Mouse (Mus musculus) liver, embryonic 14.5 days (tissue): ENCODE data around the gene Ptpdc1. TPM values are rescaled to one million over a fixed set of nuclear protein-coding genes. Genes with fewer than 3 reads are reported as not detected.

ENCODE experiments used
- ATAC-seq: fragments of 200-750 bp; cut with Nextera tagmentation; 2 replicates; pipeline ENCODE4 v1.8.0; 2017; ENCODE audit warnings: moderate number of reproducible peaks, mild to moderate bottlenecking, moderate library complexity; ENCODE audit not compliant: insufficient read depth
- DNase-seq, 3 experiments: peaks; one replicate each; pipeline ENCODE4 v3.0.0-alpha.2; 2012 to 2013; ENCODE audit warnings: low read depth in 3 of 3, low spot score in 3 of 3
- H3K27ac ChIP-seq: fragments of 300-500 bp; sonication (generic); 2 replicates; pipeline ENCODE4 v1.5.1; 2014; ENCODE audit warnings: moderate library complexity, mild to moderate bottlenecking, control low read depth, inconsistent platforms
- H3K27me3 ChIP-seq: fragments of 300-500 bp; sonication (generic); 2 replicates; pipeline ENCODE4 v1.6.1; 2014; ENCODE audit warnings: mild to moderate bottlenecking, low read length, moderate library complexity; ENCODE audit not compliant: control insufficient read depth, insufficient read depth
- H3K36me3 ChIP-seq: fragments of 300-500 bp; sonication (generic); replicated peaks from 2 replicates; pipeline ENCODE4 v1.6.1; 2014; ENCODE audit warnings: low read depth; ENCODE audit not compliant: control insufficient read depth, insufficient read depth
- H3K4me1 ChIP-seq, 2 experiments: fragments of 200-500 bp in 1 of 2; fragments of 300-500 bp in 1 of 2; sonication (generic) in 1 of 2; replicated peaks; 2 replicates each; pipeline ENCODE4 v1.6.1; 2012 to 2014; ENCODE audit warnings: antibody characterized with exemption in 1 of 2, inconsistent platforms in 1 of 2, low read length in 1 of 2; ENCODE audit not compliant: control insufficient read depth in 2 of 2, insufficient read depth in 2 of 2
- H3K4me2 ChIP-seq: fragments of 300-500 bp; sonication (generic); 2 replicates; pipeline ENCODE4 v1.6.1; 2014; ENCODE audit warnings: low read depth, mild to moderate bottlenecking, control low read depth, moderate library complexity
- H3K4me3 ChIP-seq, 2 experiments: fragments of 200-500 bp in 1 of 2; fragments of 300-500 bp in 1 of 2; sonication (generic) in 1 of 2; 2 replicates each; pipeline ENCODE4 v1.5.1; 2012 to 2014; ENCODE audit warnings: low read depth in 2 of 2, low read length in 2 of 2, mild to moderate bottlenecking in 2 of 2, control low read depth in 1 of 2, inconsistent platforms in 1 of 2, moderate library complexity in 1 of 2; ENCODE audit not compliant: insufficient read depth in 1 of 2
- H3K9ac ChIP-seq: fragments of 300-500 bp; sonication (generic); replicated peaks from 2 replicates; pipeline ENCODE4 v1.6.1; 2014; ENCODE audit warnings: mild to moderate bottlenecking, control low read depth, moderate library complexity
- H3K9me3 ChIP-seq: fragments of 300-500 bp; sonication (generic); 2 replicates; pipeline ENCODE4 v1.6.1; 2016; ENCODE audit warnings: low read length, mixed read lengths; ENCODE audit not compliant: control insufficient read depth
- CTCF ChIP-seq: IDR thresholded peaks from 2 replicates; pipeline ENCODE4 v1.5.1; 2016; ENCODE audit warnings: antibody characterized with exemption, low read depth, control low read depth
- EP300 ChIP-seq: IDR thresholded peaks from 2 replicates; pipeline ENCODE4 v1.6.1; 2016; ENCODE audit warnings: antibody characterized with exemption, low read depth
- WGBS: fragments of 180-500 bp; shearing (Covaris S2); extraction: QIAGEN DNeasy Blood & Tissue Kit; methylation state at CpG from one replicate; pipeline ENCODE4 v1.1.7; 2014; ENCODE audit not compliant: insufficient replicate concordance; 5-methylcytosine and 5-hydroxymethylcytosine counted together
- polyA plus RNA-seq, 2 experiments: library from polyadenylated mRNA; depleted of rRNA in 1 of 2; stranded (reverse) in 1 of 2; unstranded in 1 of 2; fragments of >200 nt; fragmentation: Nextera tagmentation in 1 of 2; extraction: Ambion mirVana in 1 of 2; gene quantifications; 2 replicates each; pipeline versions ENCODE4 v1.2.1 to v1.2.3; 2012 to 2014

Gene Ptpdc1
- polyA plus RNA-seq, 2 experiments = 0.27 to 0.33 TPM

DNA sequence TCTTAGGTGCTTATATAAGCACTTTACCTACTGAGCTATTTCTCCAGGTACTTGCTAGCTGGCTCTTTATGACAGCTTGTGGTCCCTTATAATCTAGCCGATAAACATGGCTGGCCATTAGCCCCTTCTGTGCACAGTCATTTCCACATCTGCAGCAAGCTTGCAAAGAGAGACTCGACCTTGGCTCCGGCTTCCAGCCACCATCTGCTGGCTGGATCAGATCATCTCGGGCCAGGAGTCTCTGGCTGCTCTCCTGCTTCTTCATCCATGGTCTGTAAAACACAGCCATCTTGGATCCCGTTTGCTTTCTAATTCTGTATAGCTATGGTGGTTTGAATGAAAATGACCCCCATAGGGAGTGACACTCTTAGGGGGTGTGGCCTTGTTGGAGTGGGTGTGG lies 63.1 kb downstream of the Ptpdc1 start:
- DNase-seq = no peak
- Histone ChIP-seq H3K36me3 (no peaks in the 10 kb centered on the region), H3K4me1 (no peaks in the 10 kb centered on the region), H3K27ac (no peak overlapping the region), H3K9ac (no peak overlapping the region), H3K4me2 (no peak overlapping the region), H3K4me3 (no peak overlapping the region), H3K9me3 (no peaks in the 10 kb centered on the region), H3K27me3 (no peaks in the 10 kb centered on the region)
- 66% methylated on average over 5 of the region's 5 CpGs for WGBS
- ATAC-seq = no peak
- TF ChIP-seq EP300 (no peak), CTCF (no peak)

DNA sequence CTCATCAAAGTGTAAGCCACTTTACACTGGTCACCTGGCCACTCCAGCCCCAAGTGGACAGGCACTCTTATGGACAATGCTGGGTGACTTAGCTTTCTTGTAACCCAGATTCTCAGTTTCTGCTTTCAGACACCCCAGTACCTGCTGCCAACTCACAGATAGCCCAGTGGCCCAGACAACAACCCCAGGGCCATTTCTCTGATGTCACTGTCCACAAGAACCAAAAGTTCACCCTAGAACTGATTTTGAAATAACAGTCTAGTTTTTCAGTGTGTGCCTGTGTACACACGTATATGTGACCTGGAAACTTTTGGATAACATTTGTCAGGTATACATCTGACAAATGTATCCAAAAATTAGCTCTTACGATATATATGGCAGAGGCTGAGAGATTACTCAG lies 64.0 kb downstream of the Ptpdc1 start:
- Histone ChIP-seq H3K36me3 (no peaks in the 10 kb centered on the region), H3K27me3 (no peaks in the 10 kb centered on the region), H3K9ac (no peak overlapping the region), H3K9me3 (no peaks in the 10 kb centered on the region), H3K4me3 (no peak overlapping the region), H3K27ac (no peak overlapping the region), H3K4me2 (no peak overlapping the region), H3K4me1 (no peaks in the 10 kb centered on the region)
- TF ChIP-seq CTCF (no peak), EP300 (no peak)
- ATAC-seq (no peak), DNase-seq (no peak)
- WGBS = 71% methylated on average over 2 of the region's 2 CpGs

DNA sequence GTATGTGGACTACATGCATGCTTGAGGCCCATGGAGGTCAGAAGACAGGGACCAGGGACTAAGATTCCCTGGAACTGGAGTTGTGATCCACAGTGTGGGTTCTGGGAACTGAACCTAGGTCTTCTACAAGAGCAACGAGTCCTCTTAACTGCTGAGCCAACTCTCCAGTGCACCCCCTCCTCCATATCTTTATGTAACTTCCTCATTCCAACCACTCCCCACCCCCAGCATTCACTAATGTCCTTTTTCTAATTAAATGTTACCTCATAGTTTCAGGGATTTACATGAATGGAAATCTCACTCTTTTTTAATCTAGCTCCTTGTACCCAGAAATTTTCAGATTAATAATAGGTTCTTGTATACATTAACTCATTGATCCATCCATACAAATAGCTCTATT lies 69.5 kb downstream of the Ptpdc1 start:
- H3K36me3 ChIP-seq = no peaks in the 10 kb centered on the region
- no peak overlapping the region for H3K4me3 ChIP-seq
- DNase-seq (no peak), ATAC-seq (no peak)
- no peaks in the 10 kb centered on the region for H3K4me1 ChIP-seq
- H3K9me3 ChIP-seq = no peaks in the 10 kb centered on the region
- no peak overlapping the region for H3K9ac ChIP-seq
- TF ChIP-seq EP300 (no peak), CTCF (no peak)
- no peak overlapping the region for H3K4me2 ChIP-seq
- WGBS = 22% methylated on average over 1 of the region's 1 CpGs
- no peak overlapping the region for H3K27ac ChIP-seq
- no peaks in the 10 kb centered on the region for H3K27me3 ChIP-seq

DNA sequence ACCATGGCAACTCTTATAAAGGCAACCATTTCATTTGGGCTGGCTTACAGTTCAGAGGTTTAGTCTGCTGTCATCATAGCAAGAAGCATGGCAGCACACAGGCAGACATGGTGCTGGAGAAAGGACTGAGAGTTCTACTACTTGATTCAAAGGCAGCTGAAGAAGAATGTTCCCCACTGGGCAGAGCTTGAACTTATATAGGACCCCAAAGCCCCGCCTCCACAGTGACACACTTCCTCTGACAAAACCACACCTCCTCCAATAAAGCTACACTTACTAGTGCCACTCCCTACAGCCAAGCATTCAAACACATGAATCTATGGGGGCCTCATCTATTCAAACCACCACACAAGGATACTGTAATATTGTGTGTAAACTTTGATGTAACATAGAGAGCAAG lies 70.9 kb downstream of the Ptpdc1 start:
- WGBS = 53% methylated on average over 1 of the region's 1 CpGs
- H3K9me3 ChIP-seq = no peaks in the 10 kb centered on the region
- no peak overlapping the region for H3K27ac ChIP-seq
- H3K27me3 ChIP-seq = no peaks in the 10 kb centered on the region
- no peak overlapping the region for H3K4me2 ChIP-seq
- no peaks in the 10 kb centered on the region for H3K4me1 ChIP-seq
- H3K4me3 ChIP-seq = no peak overlapping the region
- DNase-seq (no peak), ATAC-seq (no peak)
- no peak overlapping the region for H3K9ac ChIP-seq
- TF ChIP-seq EP300 (no peak), CTCF (no peak)
- no peaks in the 10 kb centered on the region for H3K36me3 ChIP-seq

DNA sequence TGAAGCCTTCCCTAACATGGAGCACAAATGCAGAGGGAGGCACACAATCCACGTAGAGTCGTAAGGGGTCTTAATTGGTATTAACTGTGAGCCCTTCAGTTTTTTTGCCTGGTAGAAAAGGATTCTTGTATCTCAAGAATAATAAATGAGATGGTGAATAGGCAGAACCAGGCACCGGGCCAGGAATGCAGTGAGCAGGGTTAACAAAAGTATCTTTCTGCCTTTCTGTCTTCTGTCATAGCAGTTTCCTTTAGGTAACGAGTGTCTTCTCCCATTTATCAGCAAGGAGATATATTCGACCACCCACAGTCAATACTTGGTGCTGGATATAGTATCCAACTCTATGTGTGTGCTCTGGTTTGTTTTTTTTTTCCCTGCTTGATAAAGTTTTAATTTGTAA lies 72.0 kb downstream of the Ptpdc1 start:
- Histone ChIP-seq H3K9ac (no peak overlapping the region), H3K27ac (no peak overlapping the region), H3K4me1 (no peaks in the 10 kb centered on the region; a peak in 1 of 4 replicates), H3K27me3 (no peaks in the 10 kb centered on the region), H3K4me2 (no peak overlapping the region), H3K9me3 (no peaks in the 10 kb centered on the region), H3K36me3 (no peaks in the 10 kb centered on the region), H3K4me3 (no peak overlapping the region)
- ATAC-seq = no peak
- WGBS = 65% methylated on average over 5 of the region's 5 CpGs
- TF ChIP-seq CTCF (no peak), EP300 (no peak)
- no peak for DNase-seq
